Mouse (Mus musculus): ENCODE results near the gene Cytl1.

- TF ChIP-seq TAL1 (IDR thresholded peaks at IDR 0.05; ENCODE audit: low read length) (no peak), GATA1 (IDR thresholded peaks at IDR 0.05; ENCODE audit: low read length) (no peak)
Measured at GRCm38 (mm10) chr5:37725220-37725886, 10.0 kb upstream of the Cytl1 start.

All from erythroblast, embryonic 14.5 days (primary cell).